Mouse (Mus musculus): Measurements from ENCODE around the gene Pde9a.
A peak's percentile ranks its signal among the peaks of the same experiment; 100 is the strongest.
"Not testable (repeated sequence)": the region's sequence is repeated elsewhere in the genome, so short reads cannot be mapped to it uniquely, and the experiment has no call there.

The Pde9a gene

GRCm38 (mm10) chr17:31385671-31386665, at the start of gene Pde9a:
Pde9a (plus strand) TSS chr17:31386210.
- DNase-seq (ENCODE audit: extremely low read depth, low read depth, low spot score), result no peak

- no peak for DNase-seq (ENCODE audit: extremely low read depth, low read depth, low spot score)
These were observed 46.2 kb upstream of the Pde9a start for GRCm38 (mm10) chr17:31339769-31340168.

- no peak for DNase-seq (ENCODE audit: extremely low read depth, low read depth, low spot score)
These were observed 43.8 kb upstream of the Pde9a start for GRCm38 (mm10) chr17:31342191-31342590.

- DNase-seq (ENCODE audit: extremely low read depth, low read depth, low spot score), result no peak
These were observed 41.7 kb upstream of the Pde9a start for GRCm38 (mm10) chr17:31344172-31344801.

GRCm38 (mm10) chr17:31344816-31345215, 41.2 kb upstream of the Pde9a start:
- no peak for DNase-seq (ENCODE audit: extremely low read depth, low read depth, low spot score)

- DNase-seq (ENCODE audit: extremely low read depth, low read depth, low spot score), result peak; percentile 11
These were observed 37.9 kb upstream of the Pde9a start for GRCm38 (mm10) chr17:31348129-31348528.

- no peak for DNase-seq (ENCODE audit: extremely low read depth, low read depth, low spot score)
These were observed 36.6 kb upstream of the Pde9a start for GRCm38 (mm10) chr17:31349388-31349787.

GRCm38 (mm10) chr17:31351984-31352383, 34.0 kb upstream of the Pde9a start:
- DNase-seq (ENCODE audit: extremely low read depth, low read depth, low spot score), result no peak

GRCm38 (mm10) chr17:31353255-31353654, 32.8 kb upstream of the Pde9a start:
- no peak for DNase-seq (ENCODE audit: extremely low read depth, low read depth, low spot score)

GRCm38 (mm10) chr17:31354684-31355083, 31.3 kb upstream of the Pde9a start:
- DNase-seq (ENCODE audit: extremely low read depth, low read depth, low spot score), result not testable (repeated sequence)

GRCm38 (mm10) chr17:31355792-31356502, 30.1 kb upstream of the Pde9a start:
- DNase-seq (ENCODE audit: extremely low read depth, low read depth, low spot score), result no peak

GRCm38 (mm10) chr17:31360582-31360981, 25.4 kb upstream of the Pde9a start:
- no peak for DNase-seq (ENCODE audit: extremely low read depth, low read depth, low spot score)

- no peak for DNase-seq (ENCODE audit: extremely low read depth, low read depth, low spot score)
These were observed 20.3 kb upstream of the Pde9a start for GRCm38 (mm10) chr17:31365586-31366166.

GRCm38 (mm10) chr17:31370221-31370620, 15.8 kb upstream of the Pde9a start:
- DNase-seq (ENCODE audit: extremely low read depth, low read depth, low spot score), result no peak

GRCm38 (mm10) chr17:31370931-31371330, 15.1 kb upstream of the Pde9a start:
- DNase-seq (ENCODE audit: extremely low read depth, low read depth, low spot score), result no peak

GRCm38 (mm10) chr17:31377961-31378360, 8.0 kb upstream of the Pde9a start:
- DNase-seq (ENCODE audit: extremely low read depth, low read depth, low spot score), result no peak

GRCm38 (mm10) chr17:31378361-31378761, 7.6 kb upstream of the Pde9a start:
- no peak for DNase-seq (ENCODE audit: extremely low read depth, low read depth, low spot score)

- DNase-seq (ENCODE audit: extremely low read depth, low read depth, low spot score), result no peak
These were observed 6.9 kb upstream of the Pde9a start for GRCm38 (mm10) chr17:31379086-31379485.

GRCm38 (mm10) chr17:31379863-31380262, 6.1 kb upstream of the Pde9a start:
- DNase-seq (ENCODE audit: extremely low read depth, low read depth, low spot score), result no peak

GRCm38 (mm10) chr17:31383320-31383719, 2.7 kb upstream of the Pde9a start:
- DNase-seq (ENCODE audit: extremely low read depth, low read depth, low spot score), result no peak
